Mouse (Mus musculus): Measurements from ENCODE around the gene Ifnar1. TPM values are rescaled to one million over a fixed set of nuclear protein-coding genes. Genes with fewer than 3 reads are reported as not detected.
A peak's percentile ranks its signal among the peaks of the same experiment; 100 is the strongest.

The Ifnar1 gene
- total RNA-seq, 2 experiments from 2014 or later = 93.6 to 147 TPM

DNA sequence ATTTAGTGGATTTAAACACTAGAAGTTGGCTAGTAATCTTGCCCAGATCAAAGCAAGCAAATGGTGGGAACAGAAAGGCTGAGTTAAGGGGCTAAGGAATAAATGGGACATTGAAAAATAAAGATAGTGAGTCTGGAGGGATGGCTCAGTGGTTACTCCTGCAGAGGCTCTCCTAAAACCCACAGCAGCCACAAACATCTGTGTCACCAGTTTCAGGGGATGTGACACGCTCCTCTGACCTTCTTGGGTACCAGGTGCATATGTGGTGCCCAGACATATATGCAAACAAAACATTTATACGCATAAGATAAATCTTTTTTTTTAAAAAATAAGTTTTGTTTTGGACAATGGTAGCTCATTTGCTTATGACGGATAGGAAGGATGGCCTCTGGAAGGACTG lies 25.6 kb upstream of the Ifnar1 start:
- no peak for ATAC-seq (replicated peaks; ENCODE audit: low FRiP score, poor library complexity, severe bottlenecking)

DNA sequence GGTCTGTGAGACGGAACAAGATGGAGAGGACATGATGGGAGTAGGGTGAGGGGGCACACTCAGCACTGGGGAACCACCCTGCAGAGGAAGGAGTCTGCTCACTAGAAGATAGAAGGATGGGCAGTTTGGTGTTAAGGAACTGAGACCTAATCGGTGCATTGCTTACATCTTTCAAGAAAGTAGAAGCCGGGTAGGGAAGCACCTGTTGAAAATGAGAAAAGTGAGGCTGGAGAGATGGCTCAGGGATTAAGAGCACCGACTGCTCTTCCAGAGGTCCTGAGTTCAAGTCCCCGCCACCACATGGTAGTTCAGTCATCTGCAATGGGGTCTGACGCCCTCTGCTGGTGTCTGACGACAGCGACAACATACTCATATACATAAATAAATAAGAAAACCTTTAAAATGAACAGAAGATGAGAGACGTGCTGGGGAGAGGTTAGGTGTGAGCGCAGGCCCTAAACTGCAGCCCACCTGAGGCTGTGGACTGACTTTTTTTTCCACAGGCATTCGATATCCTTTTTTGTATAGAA lies 25.1 kb upstream of the Ifnar1 start:
- ATAC-seq (replicated peaks; ENCODE audit: low FRiP score, poor library complexity, severe bottlenecking) = no peak

DNA sequence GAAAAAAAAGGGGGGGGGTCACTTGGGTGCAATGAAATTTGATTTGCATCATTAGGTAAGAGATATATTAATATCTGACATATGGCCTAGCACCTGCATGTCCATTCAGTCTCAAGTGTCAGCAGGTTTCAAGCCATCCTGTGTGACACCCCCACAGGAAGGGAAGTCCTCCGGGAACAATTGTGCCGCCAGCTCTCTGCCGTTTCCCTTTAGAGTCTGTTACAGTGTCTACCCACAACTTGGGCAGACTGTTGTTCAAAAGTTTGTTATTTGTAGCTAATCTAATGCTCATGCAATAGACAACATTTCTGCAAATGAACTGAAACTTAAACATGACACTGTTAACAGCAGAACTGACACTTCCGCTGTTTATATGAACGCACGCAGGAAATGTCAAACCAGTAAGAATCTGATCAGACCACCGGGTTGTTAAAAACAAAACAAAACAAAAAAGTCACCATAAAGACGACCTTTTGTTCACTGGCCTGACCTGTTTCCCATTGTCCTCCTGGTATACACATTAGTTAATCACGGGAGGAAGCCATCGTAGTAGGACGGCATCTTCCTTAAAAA lies 23.9 kb upstream of the Ifnar1 start:
- ATAC-seq (replicated peaks; ENCODE audit: low FRiP score, poor library complexity, severe bottlenecking) = no peak

DNA sequence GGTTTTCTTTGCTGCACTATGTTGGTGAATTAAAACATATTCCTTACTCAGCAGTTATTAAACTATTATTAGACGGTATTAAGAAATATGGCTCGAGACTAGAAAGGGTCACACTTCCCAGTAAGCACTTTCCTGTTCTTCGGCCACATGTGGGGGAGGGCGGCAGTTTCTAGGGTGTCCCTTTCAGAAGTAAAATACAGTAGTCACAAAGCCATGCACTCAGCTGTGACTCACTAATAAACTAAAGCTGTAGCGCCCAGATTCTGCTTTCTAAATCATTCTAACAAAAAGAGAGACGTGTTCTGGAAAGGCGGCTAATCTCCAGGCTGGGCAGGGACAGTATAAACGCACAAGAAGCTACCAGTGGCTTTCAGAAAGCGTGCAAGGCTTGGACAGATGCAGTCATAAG lies 23.3 kb upstream of the Ifnar1 start:
- ATAC-seq (replicated peaks; ENCODE audit: low FRiP score, poor library complexity, severe bottlenecking) = no peak

DNA sequence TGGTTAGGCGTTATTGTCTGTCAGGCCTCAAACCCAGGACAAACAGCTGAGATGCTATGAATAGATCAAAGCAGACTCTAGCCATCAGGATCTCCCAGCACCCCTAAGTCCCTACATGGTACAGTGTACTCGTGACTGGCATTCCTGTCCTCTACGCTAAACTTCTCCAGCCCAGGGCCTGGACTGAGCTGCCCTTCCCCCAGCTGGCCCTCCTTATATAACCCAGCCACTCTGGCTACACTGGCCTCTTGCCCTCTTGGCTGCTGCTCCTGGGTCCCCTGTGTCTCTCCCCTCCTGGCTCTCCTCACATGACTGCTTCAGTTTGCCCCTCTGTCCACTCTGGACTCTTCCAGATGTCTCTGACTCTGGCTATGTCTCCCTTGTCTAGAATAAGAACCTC lies 22.4 kb upstream of the Ifnar1 start:
- no peak for ATAC-seq (replicated peaks; ENCODE audit: low FRiP score, poor library complexity, severe bottlenecking)

DNA sequence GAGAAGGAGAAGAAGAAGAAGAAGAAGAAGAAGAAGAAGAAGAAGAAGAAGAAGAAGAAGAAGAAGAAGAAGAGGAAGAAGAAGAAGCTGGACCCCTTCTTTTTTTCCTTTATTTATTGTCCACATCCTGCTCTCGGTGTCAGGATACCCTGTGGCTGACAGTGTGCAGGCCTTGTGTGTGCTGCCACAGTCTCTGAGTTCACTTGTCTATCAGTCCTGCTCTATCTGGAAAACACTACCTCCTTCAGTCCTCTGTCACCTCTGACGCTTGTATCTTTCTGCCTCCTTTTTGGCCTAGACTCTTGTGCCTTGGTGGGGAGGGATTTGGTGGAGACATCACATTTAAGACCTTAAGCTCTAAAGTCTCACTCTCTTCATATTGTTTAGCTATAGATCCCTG lies 21.6 kb upstream of the Ifnar1 start:
- ATAC-seq (replicated peaks; ENCODE audit: low FRiP score, poor library complexity, severe bottlenecking) = no peak

DNA sequence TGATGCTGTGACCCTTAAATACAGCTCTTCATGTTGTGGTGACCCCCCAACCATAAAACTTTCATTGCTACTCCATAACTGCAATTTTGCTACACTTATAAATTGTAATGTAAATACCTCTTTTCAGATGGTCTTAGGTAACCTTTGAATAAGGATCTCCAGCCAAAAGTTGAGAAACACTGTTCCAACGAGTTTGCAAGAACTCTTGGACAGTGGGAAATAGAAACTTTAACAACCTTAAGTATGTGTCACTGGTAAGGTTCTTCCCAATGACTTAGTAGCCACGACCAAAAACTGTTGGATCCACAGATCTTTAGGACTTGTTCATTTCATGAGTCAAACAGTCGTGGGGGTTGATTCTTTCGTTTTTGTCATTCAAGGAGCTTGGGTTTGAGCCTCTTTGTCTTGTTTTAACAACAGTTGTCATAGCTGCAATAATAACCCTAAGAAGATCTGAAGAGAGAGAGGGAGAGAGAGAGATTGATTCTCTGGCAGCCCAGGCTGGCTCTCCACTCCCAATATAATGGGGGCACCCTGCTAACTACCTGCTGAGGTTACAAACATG lies 21.1 kb upstream of the Ifnar1 start:
- no peak for ATAC-seq (replicated peaks; ENCODE audit: low FRiP score, poor library complexity, severe bottlenecking)

DNA sequence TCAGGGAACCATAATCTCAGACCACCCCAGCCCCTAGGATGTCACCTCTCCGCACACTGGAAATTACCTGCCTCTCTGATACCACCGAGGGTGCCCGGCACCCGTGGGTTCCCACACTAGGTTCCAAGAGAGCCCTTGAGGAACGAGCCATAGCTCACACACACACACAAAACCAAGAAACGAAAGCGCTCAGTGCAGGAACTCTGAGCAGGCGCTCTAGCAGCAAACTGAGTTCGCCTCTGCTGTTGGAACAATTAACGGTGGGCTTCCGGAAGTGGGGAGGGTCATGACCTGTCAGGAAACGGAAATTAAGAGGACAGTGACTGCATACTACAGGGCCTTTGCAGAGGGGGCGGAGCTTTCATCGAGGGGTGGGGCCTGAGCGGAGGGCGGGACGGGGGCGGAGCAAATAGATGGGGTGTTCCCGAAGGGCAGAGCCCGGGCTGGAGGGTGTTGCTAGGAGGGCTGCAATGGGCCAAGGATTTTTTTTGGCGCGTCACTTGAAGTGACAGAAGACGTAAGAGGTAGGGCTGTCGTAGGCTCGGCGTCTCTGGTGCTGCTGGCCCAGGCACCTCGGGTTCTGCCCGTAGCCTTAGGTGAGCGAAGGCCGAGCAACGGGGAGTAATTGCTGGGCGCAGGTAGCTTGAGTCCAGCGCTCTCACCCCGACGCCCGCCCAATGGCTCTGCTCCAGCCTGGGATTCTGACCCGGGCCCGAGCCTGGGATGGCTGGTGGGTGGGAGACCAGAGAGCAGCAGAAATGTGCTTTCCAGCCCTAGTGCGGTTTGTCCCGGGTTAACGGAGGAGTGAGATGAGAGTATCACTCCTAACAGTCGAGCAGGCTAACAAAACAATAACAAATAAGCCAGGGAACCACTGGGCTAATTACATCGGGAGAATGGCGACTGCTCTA lies 20.2 kb upstream of the Ifnar1 start:
- peak; percentile 80 for ATAC-seq (replicated peaks; ENCODE audit: low FRiP score, poor library complexity, severe bottlenecking)

DNA sequence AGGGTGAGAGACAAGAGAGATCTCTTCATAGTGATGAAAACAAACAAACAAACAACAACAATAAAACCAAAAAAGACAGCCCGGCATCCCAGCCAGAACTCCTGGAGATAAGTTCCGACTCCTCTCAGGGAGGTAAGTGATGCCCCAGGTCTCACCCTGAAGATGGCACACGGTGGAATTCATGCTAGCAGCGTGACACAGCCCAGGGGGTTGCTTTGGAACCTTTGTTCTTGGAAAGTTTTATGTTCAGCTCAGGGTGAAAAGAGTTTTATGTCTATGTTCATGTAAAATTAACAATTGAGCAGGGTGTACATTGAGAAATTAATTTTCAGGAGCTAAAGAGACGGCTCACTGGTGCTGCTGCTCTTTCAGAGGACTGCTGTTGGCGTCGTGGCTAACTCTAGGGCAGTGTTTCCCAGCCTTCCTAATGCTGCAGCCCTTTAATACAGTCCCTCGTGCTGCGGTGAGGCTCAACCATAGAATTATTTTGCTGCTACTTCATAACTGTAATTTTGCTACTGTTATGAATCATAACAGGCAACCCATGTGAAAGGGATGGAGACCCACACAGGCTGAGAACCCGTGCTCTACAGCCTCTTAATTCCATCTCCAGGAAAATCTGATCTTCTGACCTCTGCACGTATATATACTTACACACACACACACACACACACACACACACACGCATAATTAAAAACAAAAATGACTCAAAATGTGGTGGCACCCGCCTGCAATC lies 19.4 kb upstream of the Ifnar1 start:
- peak; percentile 48 for ATAC-seq (replicated peaks; ENCODE audit: low FRiP score, poor library complexity, severe bottlenecking)

DNA sequence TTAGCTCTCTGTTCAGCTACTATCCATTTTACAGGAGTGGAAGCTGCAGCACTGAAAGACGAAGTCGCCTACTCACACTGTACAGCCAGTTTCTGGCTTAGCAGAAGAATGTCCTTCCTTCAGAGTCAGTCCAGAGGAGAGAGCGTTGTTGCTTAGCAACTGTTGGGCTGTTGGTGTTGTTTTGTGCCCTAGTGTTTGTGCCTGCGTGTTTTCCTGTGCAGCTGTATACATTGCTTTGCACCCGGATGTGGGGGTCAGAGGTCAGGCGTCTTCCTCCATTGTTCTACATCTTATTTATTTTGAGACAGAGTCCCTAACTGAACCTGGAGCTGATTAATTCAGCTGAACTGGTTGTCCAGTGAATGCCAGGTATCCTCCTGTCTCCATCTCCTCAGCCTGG lies 18.5 kb upstream of the Ifnar1 start:
- no peak for ATAC-seq (replicated peaks; ENCODE audit: low FRiP score, poor library complexity, severe bottlenecking)

DNA sequence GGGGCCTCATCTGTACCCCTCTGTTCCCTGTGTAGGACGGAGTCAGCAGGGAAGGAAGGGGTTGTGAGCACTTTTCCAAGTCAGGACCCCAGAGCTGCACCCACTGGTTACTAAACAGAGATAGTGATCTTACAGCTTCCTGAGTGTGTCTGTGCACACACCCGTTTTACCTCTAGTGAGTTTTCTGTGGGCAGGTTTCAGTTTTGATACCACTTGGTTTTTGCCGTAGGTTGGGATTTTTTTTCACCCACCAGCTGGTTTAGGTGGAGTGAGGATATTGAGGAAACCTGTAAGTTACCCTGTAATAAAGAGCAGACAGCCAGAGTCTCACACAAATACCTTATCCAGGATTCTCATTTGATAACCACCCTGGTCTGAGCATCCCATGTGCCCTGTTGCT lies 14.6 kb upstream of the Ifnar1 start:
- ATAC-seq (replicated peaks; ENCODE audit: low FRiP score, poor library complexity, severe bottlenecking) = no peak

DNA sequence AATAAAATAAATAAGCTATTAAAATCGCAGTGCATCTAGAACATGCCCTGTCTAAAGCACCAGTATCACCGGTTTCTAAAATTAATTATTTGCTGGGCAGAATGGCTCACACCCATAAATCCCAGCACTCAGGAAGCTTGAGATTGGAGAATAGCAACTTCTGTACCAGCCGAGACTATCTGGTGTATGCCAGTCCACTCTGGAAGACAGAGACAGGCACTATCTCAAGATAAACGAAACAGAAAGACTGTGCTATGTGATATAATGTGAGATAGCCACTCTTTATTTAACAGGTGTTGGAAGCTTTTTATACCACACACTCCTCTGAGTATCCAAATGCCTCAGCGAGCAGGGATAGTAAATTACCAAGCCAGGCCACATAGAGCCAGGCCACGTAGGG lies 13.6 kb upstream of the Ifnar1 start:
- no peak for ATAC-seq (replicated peaks; ENCODE audit: low FRiP score, poor library complexity, severe bottlenecking)

DNA sequence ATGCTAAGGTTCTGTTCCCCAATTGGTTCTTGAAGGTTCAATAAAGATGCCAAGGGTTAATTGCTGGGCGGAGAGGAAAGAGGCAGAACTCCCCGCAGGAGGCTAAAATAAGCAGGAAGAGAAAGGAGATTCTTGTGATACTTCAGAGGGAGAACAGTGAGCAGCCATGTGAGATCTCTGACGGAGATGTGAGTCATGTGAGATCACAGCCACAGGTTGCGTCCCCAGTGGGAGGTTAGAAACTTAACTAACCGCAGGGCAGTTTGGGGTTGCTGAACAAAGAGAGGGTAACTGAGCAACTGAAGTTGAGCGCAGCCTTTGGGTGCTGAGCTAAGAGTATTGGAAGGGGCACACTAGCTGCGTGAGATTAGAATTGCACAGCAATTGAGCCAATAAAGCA lies 9.3 kb upstream of the Ifnar1 start:
- no peak for ATAC-seq (replicated peaks; ENCODE audit: low FRiP score, poor library complexity, severe bottlenecking)

DNA sequence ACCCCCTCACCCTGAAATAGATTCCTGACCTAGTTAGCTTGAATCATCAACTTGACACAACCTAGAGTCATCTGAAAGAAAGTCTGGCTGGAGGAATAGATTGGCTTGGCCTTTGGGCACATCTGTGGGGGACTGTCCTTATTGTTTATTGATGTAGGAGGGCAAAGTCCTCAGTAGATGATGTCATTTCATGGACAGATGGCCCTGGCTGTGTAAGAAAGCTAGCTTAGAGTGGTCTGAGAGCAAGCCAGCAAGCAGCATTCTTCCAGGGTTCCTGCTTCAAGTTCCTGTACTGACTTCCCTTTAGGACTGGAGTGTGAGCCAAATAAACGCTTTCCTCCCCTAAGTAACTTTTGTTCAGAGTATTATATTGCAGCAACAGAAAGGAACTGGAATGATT lies 7.0 kb upstream of the Ifnar1 start:
- no peak for ATAC-seq (replicated peaks; ENCODE audit: low FRiP score, poor library complexity, severe bottlenecking)

DNA sequence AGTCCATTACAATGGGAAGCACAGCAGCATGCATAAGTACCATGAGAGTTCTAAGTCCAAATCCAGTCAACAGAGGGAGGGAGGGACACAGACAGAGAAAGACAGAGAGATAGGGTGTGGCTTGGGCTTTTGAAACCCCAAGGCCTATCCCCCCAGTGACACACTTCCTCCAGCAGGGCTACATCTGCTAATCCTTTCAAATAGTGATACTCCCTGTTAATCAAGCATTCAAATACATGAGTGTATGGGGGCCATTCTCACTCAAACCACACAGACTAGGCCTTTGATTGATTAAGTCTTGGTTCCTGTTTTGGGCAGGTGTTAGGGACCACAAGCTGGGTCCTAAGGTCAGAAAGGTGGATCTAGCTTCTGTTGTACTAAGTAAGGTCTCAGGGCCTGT lies 4.5 kb upstream of the Ifnar1 start:
- no peak for ATAC-seq (replicated peaks; ENCODE audit: low FRiP score, poor library complexity, severe bottlenecking)

DNA sequence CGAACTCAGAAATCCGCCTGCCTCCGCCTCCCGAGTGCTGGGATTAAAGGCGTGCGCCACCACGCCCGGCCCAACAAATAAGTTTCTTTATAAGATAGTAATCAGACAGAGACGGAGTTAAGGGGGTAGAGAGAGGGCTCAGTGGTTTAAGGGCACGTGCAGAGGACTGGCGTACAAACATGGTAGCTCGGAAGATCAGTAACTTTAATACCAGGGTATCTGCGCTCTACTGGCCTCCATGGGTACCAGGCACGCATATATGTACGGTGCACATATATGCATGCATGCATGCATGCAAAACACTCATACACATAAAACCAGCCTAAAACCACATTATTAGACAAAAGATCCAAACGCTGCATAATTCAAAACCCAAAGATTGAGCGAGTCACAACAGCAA lies 651 bp upstream of the Ifnar1 start:
- ATAC-seq (replicated peaks; ENCODE audit: low FRiP score, poor library complexity, severe bottlenecking) = peak; percentile 23

DNA sequence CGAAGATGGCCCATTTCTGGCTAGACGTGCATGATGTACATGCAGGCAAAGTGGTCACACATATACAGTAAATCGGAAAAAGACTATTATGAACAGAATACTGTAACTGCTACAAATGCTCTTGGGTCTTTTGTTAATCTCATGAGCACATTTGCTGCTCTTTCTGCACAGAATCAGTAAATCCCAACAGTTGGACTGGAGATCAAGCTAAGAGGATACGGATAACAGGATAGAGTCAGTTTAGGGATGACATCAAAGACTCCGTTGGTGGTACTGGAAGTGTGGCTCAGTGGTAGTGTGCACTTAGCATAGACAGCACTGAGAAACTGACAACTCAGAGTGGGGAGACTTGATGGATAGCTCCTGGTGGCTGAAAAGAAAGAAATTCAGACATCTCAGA lies 803 bp downstream of the Ifnar1 start:
- ATAC-seq (replicated peaks; ENCODE audit: low FRiP score, poor library complexity, severe bottlenecking) = 0 out of 2 replicates have a peak, but pooled peaks have one; percentile 7

DNA sequence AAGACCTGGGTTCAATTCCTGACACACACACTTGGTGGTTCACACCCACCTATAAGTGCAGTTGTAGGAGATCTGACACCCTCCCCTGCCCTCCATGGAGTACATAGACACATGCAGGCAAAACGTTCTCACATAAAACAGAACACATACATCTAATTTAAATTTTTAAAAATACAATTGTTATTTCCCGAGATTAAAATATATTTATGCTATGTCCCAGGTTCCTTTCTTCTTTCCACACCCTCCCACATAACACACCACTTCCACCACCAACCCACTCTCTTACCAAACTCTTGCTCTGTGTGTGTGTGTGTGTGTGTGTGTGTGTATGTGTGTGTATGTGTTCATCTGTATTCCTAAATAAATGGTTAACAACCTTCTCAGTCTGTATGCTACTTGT lies 3.0 kb downstream of the Ifnar1 start:
- no peak for ATAC-seq (replicated peaks; ENCODE audit: low FRiP score, poor library complexity, severe bottlenecking)

DNA sequence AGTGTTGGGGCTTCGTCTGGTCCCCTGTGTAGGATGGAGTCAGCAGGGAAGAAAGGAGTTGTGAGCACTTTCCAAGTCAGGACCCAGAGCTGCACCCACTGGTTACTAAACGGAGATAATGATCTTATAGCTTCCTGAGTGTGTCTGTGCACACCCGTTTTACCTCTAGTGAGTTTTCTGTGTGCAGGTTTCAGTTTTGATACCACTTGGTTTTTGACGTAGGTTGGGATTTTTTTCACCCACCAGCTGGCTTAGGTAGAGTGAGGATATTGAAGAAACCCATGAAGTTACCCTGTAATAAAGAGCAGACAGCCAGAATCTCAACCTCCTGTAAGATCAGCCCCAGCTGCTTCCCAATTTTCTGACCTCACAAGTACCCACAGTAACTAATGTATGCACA lies 5.9 kb downstream of the Ifnar1 start:
- ATAC-seq (replicated peaks; ENCODE audit: low FRiP score, poor library complexity, severe bottlenecking) = no peak

DNA sequence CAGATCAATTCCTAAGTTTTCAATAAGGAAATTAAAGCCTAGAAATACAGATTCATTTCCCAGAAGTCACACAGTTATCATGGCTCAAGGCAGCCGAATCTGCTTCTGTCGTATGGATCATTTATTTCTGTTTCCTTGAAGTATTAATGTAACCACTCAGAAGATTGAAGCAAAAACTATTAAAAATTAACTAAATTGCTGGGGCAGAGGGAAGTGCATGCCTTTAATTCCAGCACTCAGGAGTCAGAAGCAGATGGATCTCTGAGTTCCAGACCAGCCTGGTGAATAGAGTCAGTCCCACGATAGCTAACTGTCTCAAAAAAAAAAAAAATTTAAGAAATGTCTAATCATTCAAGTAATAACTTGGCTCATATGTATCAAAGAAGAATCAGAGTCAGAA lies 6.4 kb downstream of the Ifnar1 start:
- no peak for ATAC-seq (replicated peaks; ENCODE audit: low FRiP score, poor library complexity, severe bottlenecking)

Measured in erythroblast, adult 5-6 weeks (primary cell).